Mouse (Mus musculus) testis, adult 10 weeks (tissue): Measurements from ENCODE around the gene Csrp3. TPM values are rescaled to one million over a fixed set of nuclear protein-coding genes. Genes with fewer than 3 reads are reported as not detected.

ENCODE experiments used
- polyA plus RNA-seq: library from polyadenylated mRNA; stranded (reverse); fragments of 350-450 nt; fragmentation: Illumina TruSeq; extraction: RNeasy Lipid Tissue Mini Kit (QIAGEN cat#74804); gene quantifications from one replicate; pipeline ENCODE4 v1.2.3, GENCODE M21; 2014; ENCODE audit warnings: low read depth, low replicate concordance

Csrp3 gene
- not detected for polyA plus RNA-seq

GRCm38 (mm10) chr7:48847820-48848650 lies at the start of gene Csrp3:
TSS of gene Csrp3 (minus strand) at chr7:48848033.

GRCm38 (mm10) chr7:48881486-48881885 lies 33.7 kb upstream of the Csrp3 start, which contains the start of gene E2f8:
TSS of gene E2f8 (minus strand) at chr7:48881596.

GRCm38 (mm10) chr7:48788851-48789572 lies 58.8 kb downstream of the Csrp3 start, which contains the start of gene Zdhhc13:
TSS of gene Zdhhc13 (plus strand) at chr7:48789003.

Other genes starting within 250 kb of the Csrp3 start
- gene Mrgprb3, start 204.2 kb downstream of the Csrp3 start, polyA plus RNA-seq = 0.22 TPM
- 31.1 TPM for gene Zdhhc13, start 59.0 kb downstream of the Csrp3 start, polyA plus RNA-seq
- gene E2f8, start 33.6 kb upstream of the Csrp3 start, polyA plus RNA-seq = 6.2 TPM
- 4.0 TPM for gene Nav2, start 60.7 kb upstream of the Csrp3 start, polyA plus RNA-seq